16 mouse cellular contexts compared by ENCODE assay signal in the genomic region with DNA sequence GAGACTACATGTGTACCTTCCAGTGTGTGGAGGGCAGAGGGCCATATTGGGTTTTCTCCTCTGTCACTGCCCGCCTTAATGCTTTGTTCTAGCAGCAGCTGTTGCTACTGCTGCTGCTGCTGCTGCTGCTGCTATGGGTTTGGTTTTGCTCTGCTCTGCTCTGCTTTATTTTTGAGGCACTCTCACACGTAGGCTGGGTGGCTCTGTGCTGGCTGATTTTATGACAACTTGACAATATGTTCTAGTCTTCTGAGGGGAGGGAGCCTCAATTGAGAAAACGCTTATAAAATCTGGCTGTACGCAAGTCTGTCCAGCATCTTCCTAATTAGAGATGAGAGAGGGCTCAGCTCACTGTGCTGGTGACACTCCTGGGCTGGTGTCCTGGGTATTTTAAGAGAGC.
"Had no signal": no experiment of that assay in that cellular context is flagged by ENCODE, and none has a peak within 500 bp of the region (broad histone marks: within the 10 kb centered on the region; RNA-seq: fewer than 3 reads in every experiment).

No protein-coding gene starts in this region.

- H3K27ac ChIP-seq: kidney, postnatal 0 days; liver, embryonic 13.5 days; lung, embryonic 15.5 days; macrophage; midbrain, embryonic 12.5 days; stomach, embryonic 15.5 days had no signal

- ATAC-seq: liver, postnatal 0 days had no signal

- H3K4me2 ChIP-seq: liver, embryonic 13.5 days; lung, embryonic 15.5 days; midbrain, embryonic 12.5 days; stomach, embryonic 15.5 days had no signal

- H3K36me3 ChIP-seq: liver, embryonic 13.5 days; lung, embryonic 15.5 days; midbrain, embryonic 12.5 days; stomach, embryonic 15.5 days had no signal

- H3K9ac ChIP-seq: liver, embryonic 13.5 days; liver, postnatal 0 days; lung, embryonic 15.5 days; midbrain, embryonic 12.5 days; stomach, embryonic 15.5 days had no signal

- H3K4me3 ChIP-seq: liver, embryonic 13.5 days; lung, embryonic 15.5 days; megakaryocyte, embryonic 14.5 days; midbrain, embryonic 12.5 days; stomach, embryonic 15.5 days had no signal

- DNase-seq: kidney, adult 8-10 months; kidney, postnatal 36 days; layer of hippocampus, adult 9-11 months; layer of hippocampus, postnatal 36 days; left cerebral cortex, postnatal 4 days; liver; liver, embryonic 13.5 days; liver, postnatal 0 days; lung, postnatal 14 days; thymus, postnatal 36 days had no signal

- H3K9me3 ChIP-seq: liver, embryonic 13.5 days; lung, embryonic 15.5 days; megakaryocyte, embryonic 14.5 days; midbrain, embryonic 12.5 days; stomach, embryonic 15.5 days had no signal

- H3K27me3 ChIP-seq: liver, embryonic 13.5 days; lung, embryonic 15.5 days; megakaryocyte, embryonic 14.5 days; midbrain, embryonic 12.5 days; stomach, embryonic 15.5 days had no signal
